Mouse (Mus musculus) embryonic facial prominence, embryonic 10.5 days (tissue): Measurements from ENCODE around the gene Tanc2. TPM values are rescaled to one million over a fixed set of nuclear protein-coding genes. Genes with fewer than 3 reads are reported as not detected.

Experiments
- DNase-seq: peaks from one replicate; pipeline ENCODE4 v3.0.0-alpha.2; 2017; ENCODE audit warnings: low spot score
- H3K27ac ChIP-seq: fragments of 300-500 bp; sonication (generic); replicated peaks from 2 replicates; pipeline ENCODE4 v1.5.1; 2016; ENCODE audit warnings: mild to moderate bottlenecking
- H3K27me3 ChIP-seq: fragments of 300-500 bp; sonication (generic); replicated peaks from 2 replicates; pipeline ENCODE4 v1.6.1; 2016; ENCODE audit warnings: low read depth, mild to moderate bottlenecking; ENCODE audit not compliant: poor library complexity, severe bottlenecking
- H3K36me3 ChIP-seq: fragments of 300-500 bp; sonication (generic); replicated peaks from 2 replicates; pipeline ENCODE4 v1.6.1; 2016; ENCODE audit warnings: mild to moderate bottlenecking, moderate library complexity
- H3K4me1 ChIP-seq: fragments of 300-500 bp; sonication (generic); 2 replicates; pipeline ENCODE4 v1.6.1; 2016
- H3K4me3 ChIP-seq: fragments of 300-500 bp; sonication (generic); 2 replicates; pipeline ENCODE4 v1.5.1; 2016; ENCODE audit warnings: mild to moderate bottlenecking, moderate library complexity
- H3K9me3 ChIP-seq: fragments of 300-500 bp; sonication (generic); 2 replicates; pipeline ENCODE4 v1.6.1; 2016; ENCODE audit warnings: mild to moderate bottlenecking
- WGBS: fragments of 180-500 bp; shearing (Covaris S2); methylation state at CpG from one replicate; pipeline ENCODE4 v1.1.7; 2016; 5-methylcytosine and 5-hydroxymethylcytosine counted together
- microRNA-seq: library from miRNA; unstranded; fragments of <30 nt; microRNA quantifications from one replicate; pipeline ENCODE4, GENCODE M21; 2017
- polyA plus RNA-seq: library from polyadenylated mRNA; unstranded; fragments of >200 nt; fragmentation: Nextera tagmentation; extraction: Ambion mirVana; gene quantifications from 2 replicates; pipeline ENCODE4 v1.2.1, GENCODE M21; 2016

The Tanc2 gene
- polyA plus RNA-seq, 1 experiment from 2014 or later, result 10.0 TPM

- WGBS, result 71% methylated on average over 5 of the region's 5 CpGs
- no peak for DNase-seq
- no peaks in the 10 kb centered on the region for H3K36me3 ChIP-seq
- peaks cover 5% of the 10 kb centered on the region; the same call in 1 of the 2 replicates for H3K27me3 ChIP-seq
- H3K9me3 ChIP-seq, result no peaks in the 10 kb centered on the region
- H3K4me3 ChIP-seq, result no peak overlapping the region
- H3K4me1 ChIP-seq, result no peaks in the 10 kb centered on the region
- no peak overlapping the region for H3K27ac ChIP-seq
These were observed 388.8 kb downstream of the Tanc2 start for GRCm38 (mm10) chr11:105978634-105979033.

Small RNA genes lying within 50 kb of the gene (microRNA-seq; reads per million reads assigned to microRNA genes)
- not detected for gene Gm23990

Other genes with a start within 250 kb of the Tanc2 start
- gene March10, start 133.3 kb upstream of the Tanc2 start, polyA plus RNA-seq, result 0.06 and 0.16 TPM in 2 replicates